Mouse (Mus musculus) intestine, postnatal 0 days (tissue): ENCODE data around the gene Cuedc1. TPM values are rescaled to one million over a fixed set of nuclear protein-coding genes. Genes with fewer than 3 reads are reported as not detected.
A peak's percentile ranks its signal among the peaks of the same experiment; 100 is the strongest.

ENCODE experiments used
- ATAC-seq: fragments of 200-750 bp; cut with Nextera tagmentation; 2 replicates; pipeline ENCODE4 v1.8.0; 2017; ENCODE audit warnings: mild to moderate bottlenecking, moderate TSS enrichment, moderate library complexity
- H3K27ac ChIP-seq: fragments of 300-500 bp; sonication (generic); 2 replicates; pipeline ENCODE4 v1.5.1; 2014; ENCODE audit warnings: mild to moderate bottlenecking, low read depth, low read length, moderate library complexity
- H3K27me3 ChIP-seq: fragments of 300-500 bp; sonication (generic); replicated peaks from 2 replicates; pipeline ENCODE4 v1.6.1; 2014; ENCODE audit warnings: low read length, mixed read lengths; ENCODE audit not compliant: control insufficient read depth, insufficient read depth
- H3K36me3 ChIP-seq: fragments of 300-500 bp; sonication (generic); 2 replicates; pipeline ENCODE4 v1.6.1; 2014; ENCODE audit warnings: mild to moderate bottlenecking, moderate library complexity; ENCODE audit not compliant: control insufficient read depth, insufficient read depth
- H3K4me1 ChIP-seq: fragments of 300-500 bp; sonication (generic); replicated peaks from 2 replicates; pipeline ENCODE4 v1.6.1; 2014; ENCODE audit warnings: antibody characterized with exemption, low read length, mixed read lengths; ENCODE audit not compliant: control insufficient read depth, insufficient read depth
- H3K4me2 ChIP-seq: fragments of 300-500 bp; sonication (generic); replicated peaks from 2 replicates; pipeline ENCODE4 v1.6.1; 2014; ENCODE audit warnings: low read depth, mild to moderate bottlenecking, moderate library complexity
- H3K4me3 ChIP-seq: fragments of 300-500 bp; sonication (generic); 2 replicates; pipeline ENCODE4 v1.5.1; 2014; ENCODE audit warnings: low read depth, low read length
- H3K9ac ChIP-seq: fragments of 300-500 bp; sonication (generic); 2 replicates; pipeline ENCODE4 v1.6.1; 2014; ENCODE audit warnings: mild to moderate bottlenecking, low read depth, low read length
- H3K9me3 ChIP-seq: fragments of 300-500 bp; sonication (generic); 2 replicates; pipeline ENCODE4 v1.6.1; 2016; ENCODE audit warnings: mixed run types; ENCODE audit not compliant: control insufficient read depth
- CTCF ChIP-seq: sonication (generic); IDR thresholded peaks from 2 replicates; pipeline ENCODE4 v1.5.1; 2016; ENCODE audit warnings: low read depth, mild to moderate bottlenecking, control low read depth, antibody characterized with exemption, moderate library complexity
- WGBS: fragments of 180-500 bp; shearing (Covaris S2); extraction: QIAGEN DNeasy Blood & Tissue Kit; methylation state at CpG from one replicate; pipeline ENCODE4 v1.1.7; 2014; 5-methylcytosine and 5-hydroxymethylcytosine counted together
- polyA plus RNA-seq: library from polyadenylated mRNA; unstranded; fragments of >200 nt; fragmentation: Nextera tagmentation; extraction: Ambion mirVana; gene quantifications from 2 replicates; pipeline ENCODE4 v1.2.1, GENCODE M21; 2015

The Cuedc1 gene
- polyA plus RNA-seq, 1 experiment from 2014 or later: 7.1 TPM

GRCm38 (mm10) chr11:88207697-88208096 is 109.8 kb downstream of the Cuedc1 start:
- ATAC-seq: no peak
- WGBS: 93% methylated on average over 2 of the region's 2 CpGs
- H3K4me2 ChIP-seq: no peak overlapping the region
- peaks cover 25% of the 10 kb centered on the region for H3K36me3 ChIP-seq
- H3K9me3 ChIP-seq: no peaks in the 10 kb centered on the region
- no peaks in the 10 kb centered on the region for H3K27me3 ChIP-seq
- H3K4me3 ChIP-seq: no peak overlapping the region
- peaks cover 6% of the 10 kb centered on the region; the same call in 1 of the 2 replicates for H3K4me1 ChIP-seq
- H3K27ac ChIP-seq: no peak overlapping the region
- no peak overlapping the region for H3K9ac ChIP-seq
- TF ChIP-seq CTCF: no peak

GRCm38 (mm10) chr11:88211824-88212582 is 114.1 kb downstream of the Cuedc1 start:
- Histone ChIP-seq H3K4me3 (no peak overlapping the region), H3K4me1 (no peaks in the 10 kb centered on the region), H3K9ac (no peak overlapping the region), H3K9me3 (no peaks in the 10 kb centered on the region), H3K27me3 (no peaks in the 10 kb centered on the region), H3K27ac (no peak overlapping the region), H3K4me2 (no peak overlapping the region), H3K36me3 (peaks cover 25% of the 10 kb centered on the region)
- ATAC-seq: no peak; the same call in 1 of the 2 replicates
- 84% methylated on average over 5 of the region's 5 CpGs for WGBS
- peak; percentile 18; the same call in 1 of the 2 replicates for TF ChIP-seq CTCF

GRCm38 (mm10) chr11:88213757-88214156 is 115.9 kb downstream of the Cuedc1 start:
- Histone ChIP-seq H3K27me3 (no peaks in the 10 kb centered on the region), H3K9me3 (no peaks in the 10 kb centered on the region), H3K9ac (no peak overlapping the region), H3K27ac (no peak overlapping the region), H3K36me3 (peaks cover 25% of the 10 kb centered on the region), H3K4me1 (no peaks in the 10 kb centered on the region), H3K4me2 (no peak overlapping the region), H3K4me3 (no peak overlapping the region)
- TF ChIP-seq CTCF: no peak
- WGBS: 39% methylated on average over 6 of the region's 6 CpGs
- ATAC-seq: no peak

GRCm38 (mm10) chr11:88214881-88215831 is 117.3 kb downstream of the Cuedc1 start:
- ATAC-seq: no peak
- Histone ChIP-seq H3K27me3 (no peaks in the 10 kb centered on the region), H3K4me2 (no peak overlapping the region), H3K9me3 (no peaks in the 10 kb centered on the region), H3K4me3 (no peak overlapping the region), H3K9ac (no peak overlapping the region), H3K27ac (no peak overlapping the region), H3K4me1 (no peaks in the 10 kb centered on the region), H3K36me3 (peaks cover 17% of the 10 kb centered on the region)
- WGBS: 69% methylated on average over 21 of the region's 21 CpGs
- TF ChIP-seq CTCF: no peak

GRCm38 (mm10) chr11:88216231-88216685 is 118.4 kb downstream of the Cuedc1 start:
- TF ChIP-seq CTCF: peak; percentile 92
- no peak for ATAC-seq
- Histone ChIP-seq H3K27me3 (no peaks in the 10 kb centered on the region), H3K4me2 (no peak overlapping the region), H3K27ac (no peak overlapping the region), H3K4me3 (no peak overlapping the region), H3K9me3 (no peaks in the 10 kb centered on the region), H3K4me1 (no peaks in the 10 kb centered on the region), H3K9ac (no peak overlapping the region), H3K36me3 (peaks cover 6% of the 10 kb centered on the region; the same call in 1 of the 2 replicates)
- 24% methylated on average over 10 of the region's 10 CpGs for WGBS

GRCm38 (mm10) chr11:88218155-88218554 is 120.3 kb downstream of the Cuedc1 start:
- H3K4me3 ChIP-seq: no peak overlapping the region

More at GRCm38 (mm10) chr11:88218155-88218554, 120.3 kb downstream of the Cuedc1 start:
- ATAC-seq: no peak
- 79% methylated on average over 6 of the region's 6 CpGs for WGBS
- no peaks in the 10 kb centered on the region for H3K9me3 ChIP-seq
- no peak overlapping the region for H3K27ac ChIP-seq
- H3K4me1 ChIP-seq: no peaks in the 10 kb centered on the region
- TF ChIP-seq CTCF: no peak
- H3K36me3 ChIP-seq: no peaks in the 10 kb centered on the region
- H3K27me3 ChIP-seq: no peaks in the 10 kb centered on the region
- no peak overlapping the region for H3K9ac ChIP-seq
- H3K4me2 ChIP-seq: no peak overlapping the region
